Mouse (Mus musculus) heart, embryonic 12.5 days (tissue): ENCODE data around the gene Vipr2. TPM values are rescaled to one million over a fixed set of nuclear protein-coding genes. Genes with fewer than 3 reads are reported as not detected.

Experiments used
- ATAC-seq: fragments of 200-750 bp; cut with Nextera tagmentation; 2 replicates; pipeline ENCODE4 v1.8.0; 2017; ENCODE audit warnings: moderate TSS enrichment, moderate library complexity; ENCODE audit not compliant: insufficient number of reproducible peaks, low FRiP score
- H3K27ac ChIP-seq: fragments of 300-500 bp; sonication (generic); 2 replicates; pipeline ENCODE4 v1.5.1; 2016; ENCODE audit warnings: mild to moderate bottlenecking, moderate library complexity; ENCODE audit not compliant: poor library complexity, severe bottlenecking
- H3K27me3 ChIP-seq: fragments of 300-500 bp; sonication (generic); replicated peaks from 2 replicates; pipeline ENCODE4 v1.6.1; 2016; ENCODE audit warnings: mild to moderate bottlenecking, moderate library complexity
- H3K36me3 ChIP-seq: fragments of 300-500 bp; sonication (generic); 2 replicates; pipeline ENCODE4 v1.6.1; 2016; ENCODE audit warnings: mild to moderate bottlenecking, moderate library complexity
- H3K4me1 ChIP-seq: fragments of 300-500 bp; sonication (generic); replicated peaks from 2 replicates; pipeline ENCODE4 v1.6.1; 2016; ENCODE audit warnings: mild to moderate bottlenecking
- H3K4me2 ChIP-seq: fragments of 300-500 bp; sonication (generic); 2 replicates; pipeline ENCODE4 v1.6.1; 2016; ENCODE audit warnings: mild to moderate bottlenecking, moderate library complexity
- H3K4me3 ChIP-seq: fragments of 300-500 bp; sonication (generic); 2 replicates; pipeline ENCODE4 v1.5.1; 2016; ENCODE audit warnings: mild to moderate bottlenecking
- H3K9ac ChIP-seq: fragments of 300-500 bp; sonication (generic); 2 replicates; pipeline ENCODE4 v1.6.1; 2016; ENCODE audit warnings: mild to moderate bottlenecking, moderate library complexity
- H3K9me3 ChIP-seq: fragments of 300-500 bp; sonication (generic); replicated peaks from 2 replicates; pipeline ENCODE4 v1.6.1; 2016; ENCODE audit warnings: mild to moderate bottlenecking, moderate library complexity
- WGBS: fragments of 180-500 bp; shearing (Covaris S2); methylation state at CpG from one replicate; pipeline ENCODE4 v1.1.7; 2016; 5-methylcytosine and 5-hydroxymethylcytosine counted together
- polyA plus RNA-seq: library from polyadenylated mRNA; unstranded; fragments of >200 nt; fragmentation: Nextera tagmentation; extraction: Ambion mirVana; gene quantifications from 2 replicates; pipeline ENCODE4 v1.2.1, GENCODE M21; 2016

The Vipr2 gene
- 0.70 and 1.2 TPM in 2 replicates for polyA plus RNA-seq

DNA sequence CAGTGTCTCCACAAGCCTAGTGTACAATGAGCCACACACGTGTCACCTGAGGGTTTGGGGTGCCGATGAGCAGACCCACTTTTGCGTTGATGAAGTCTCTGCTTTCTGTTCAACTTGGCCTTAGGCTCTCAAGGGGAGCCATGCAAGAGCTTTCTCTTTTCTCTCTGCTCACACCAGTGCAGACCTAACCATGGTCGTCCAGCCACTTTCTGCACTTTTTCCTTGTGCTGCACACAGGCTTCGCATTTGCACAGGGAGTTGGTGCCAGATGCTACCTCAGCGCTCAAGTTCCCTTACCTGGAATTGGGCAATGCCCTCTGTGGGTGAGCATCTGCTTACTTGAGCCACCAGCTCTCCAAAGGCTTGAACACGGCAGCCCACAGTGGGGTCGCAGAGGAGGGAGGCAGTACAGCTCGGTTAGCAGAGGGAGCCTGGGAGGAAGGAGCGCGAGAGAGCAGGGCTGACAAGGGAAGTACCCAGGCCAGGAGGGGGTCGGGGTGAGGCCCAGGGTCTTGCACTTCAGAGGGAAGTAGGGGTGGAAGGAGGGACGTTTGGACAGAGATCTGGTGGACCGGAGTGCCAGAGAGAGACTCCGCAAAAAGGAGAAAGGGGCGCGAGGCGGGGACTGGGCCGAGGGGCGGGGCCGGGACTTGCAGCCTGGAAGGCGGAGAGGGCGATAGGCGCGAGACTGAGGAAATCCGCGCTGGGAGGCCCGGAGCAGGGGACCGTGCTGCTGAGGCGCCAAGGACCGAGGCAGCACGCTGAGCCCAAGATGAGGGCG, at the start of gene Vipr2:
TSS of gene Vipr2 (plus strand) at position 653 of the 781 bp plus-strand sequence.
- Histone ChIP-seq H3K9me3 (no peaks in the 10 kb centered on the region), H3K27ac (no peak within 1 kb of the TSS), H3K27me3 (peaks cover 44% of the 10 kb centered on the region), H3K4me3 (peak within 1 kb of the TSS; percentile 57), H3K4me2 (peak within 1 kb of the TSS; percentile 94), H3K4me1 (peaks cover 2% of the 10 kb centered on the region; the same call in 1 of the 2 replicates), H3K9ac (peak within 1 kb of the TSS; percentile 62), H3K36me3 (no peaks in the 10 kb centered on the region)
- 6% methylated on average over 33 of the region's 33 CpGs for WGBS
- ATAC-seq: peak; percentile 83

DNA sequence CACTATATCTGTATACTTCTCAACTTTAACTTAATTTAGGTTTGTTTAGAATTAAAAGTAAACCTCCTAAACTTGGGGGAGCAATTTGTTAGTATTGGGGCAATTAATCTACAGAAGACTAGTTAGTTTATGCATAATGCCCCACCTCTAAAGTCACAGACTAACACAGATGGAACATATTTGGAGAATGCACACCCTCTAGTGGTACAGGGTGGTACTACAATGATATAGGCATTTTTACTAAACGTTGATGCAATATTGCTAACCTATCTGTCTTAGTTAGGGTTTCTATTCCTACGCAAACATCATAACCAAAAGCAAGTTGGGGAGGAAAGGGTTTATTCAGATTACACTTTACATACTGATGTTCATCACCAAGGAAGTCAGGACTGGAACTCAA, 49.4 kb upstream of the Vipr2 start:
- WGBS: 48% methylated on average over 2 of the region's 2 CpGs
- Histone ChIP-seq H3K9me3 (no peaks in the 10 kb centered on the region), H3K4me2 (no peak overlapping the region), H3K4me3 (no peak overlapping the region), H3K27me3 (no peaks in the 10 kb centered on the region), H3K9ac (no peak overlapping the region), H3K4me1 (no peaks in the 10 kb centered on the region), H3K36me3 (no peaks in the 10 kb centered on the region), H3K27ac (no peak overlapping the region)
- ATAC-seq: no peak

DNA sequence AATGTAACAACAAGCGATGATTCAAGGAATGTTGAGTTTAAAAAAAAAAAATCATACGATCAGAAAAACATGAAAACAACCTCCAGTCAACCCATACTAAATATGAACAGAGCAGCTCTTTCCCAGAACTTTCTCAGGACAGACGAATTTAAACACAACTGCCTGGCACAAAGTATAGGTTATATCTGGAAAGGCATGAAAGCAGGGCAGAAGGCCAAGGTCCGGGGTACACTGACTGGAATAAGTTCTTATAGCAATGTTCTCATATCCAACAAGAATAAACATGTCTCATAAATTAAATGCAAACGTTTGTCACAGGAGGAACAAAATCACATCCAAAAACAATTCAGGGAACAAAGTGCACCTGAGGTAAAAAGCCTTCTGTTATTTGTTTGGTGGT, 42.2 kb upstream of the Vipr2 start:
- Histone ChIP-seq H3K4me3 (no peak overlapping the region), H3K9me3 (peaks cover 10% of the 10 kb centered on the region), H3K27ac (no peak overlapping the region), H3K27me3 (no peaks in the 10 kb centered on the region), H3K9ac (no peak overlapping the region), H3K36me3 (no peaks in the 10 kb centered on the region), H3K4me2 (no peak overlapping the region), H3K4me1 (no peaks in the 10 kb centered on the region)
- no peak for ATAC-seq
- 58% methylated on average over 5 of the region's 5 CpGs for WGBS

DNA sequence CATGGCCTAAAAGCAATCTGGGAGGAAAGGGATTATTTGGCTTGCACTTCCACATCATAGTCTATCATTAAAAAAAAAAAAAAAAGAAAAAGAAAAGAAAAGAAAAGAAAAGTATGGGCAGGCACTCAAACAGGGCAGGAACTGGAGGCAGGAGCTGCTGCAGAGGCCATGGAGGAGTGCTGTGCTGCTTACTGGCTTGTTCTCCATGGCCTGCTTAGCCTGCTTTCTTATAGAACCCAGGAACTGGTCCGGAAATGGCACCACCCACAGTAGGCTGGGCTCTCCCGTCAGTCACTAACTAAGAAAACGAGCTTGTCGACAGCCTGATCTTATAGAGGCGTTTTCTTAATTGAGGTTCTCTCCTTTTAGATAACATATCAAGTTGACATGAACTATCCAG, 32.7 kb upstream of the Vipr2 start:
- 69% methylated on average over 5 of the region's 5 CpGs for WGBS
- ATAC-seq: no peak
- 0 out of 2 replicates have a peak, but pooled peaks cover 5% of the 10 kb centered on the region for H3K27me3 ChIP-seq

DNA sequence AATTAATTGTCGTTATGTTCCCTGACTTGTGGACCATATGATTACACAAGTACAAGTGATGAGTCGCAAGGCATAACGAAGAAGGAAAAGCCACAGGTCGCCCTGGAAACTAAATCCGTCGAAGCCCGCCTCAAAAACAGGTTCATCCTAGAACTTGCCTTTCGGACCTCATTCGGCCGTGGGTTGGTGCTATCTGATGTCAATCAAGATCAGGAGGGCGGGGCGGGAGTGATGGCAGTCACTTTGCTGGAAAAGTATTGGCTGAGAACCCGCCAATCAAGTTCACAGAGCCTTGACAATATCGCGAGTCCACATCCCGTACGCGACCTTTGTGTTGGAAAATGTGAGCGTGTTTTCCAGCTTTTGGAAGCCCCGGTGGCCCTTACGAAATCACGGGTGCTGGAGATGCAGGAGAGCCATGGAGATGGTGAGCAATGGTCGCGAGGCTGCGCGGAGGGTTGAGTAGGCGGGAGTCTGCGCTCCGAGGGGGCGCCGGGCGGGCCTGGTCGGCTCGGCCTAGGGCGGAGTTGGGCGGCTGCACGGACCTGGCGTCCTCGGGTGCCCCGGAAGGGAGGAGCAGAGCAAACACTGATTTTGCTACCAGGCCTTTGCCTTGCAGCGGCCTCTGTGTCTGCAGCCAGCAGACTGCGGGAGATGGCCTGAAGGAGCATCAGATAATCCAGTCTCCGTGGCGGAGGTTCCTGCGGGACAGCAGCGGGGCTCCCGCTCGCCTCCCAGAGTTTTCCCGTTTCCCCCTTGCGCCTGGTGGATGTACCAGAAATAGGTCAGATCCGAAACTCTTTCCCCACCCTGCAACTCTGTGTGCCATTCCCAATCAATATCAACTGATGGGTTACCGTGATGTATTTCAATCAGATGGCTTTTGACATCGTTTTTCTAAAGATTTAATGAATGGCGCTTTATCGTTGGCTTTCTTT, 29.8 kb upstream of the Vipr2 start, which contains the start of gene Zfp386:
TSS of gene Zfp386 (plus strand) at position 285 of the 938 bp plus-strand sequence.
- H3K9ac ChIP-seq: peak within 1 kb of the TSS; percentile 88
- WGBS: 1% methylated on average over 55 of the region's 55 CpGs
- peaks cover 11% of the 10 kb centered on the region for H3K4me1 ChIP-seq
- peak; percentile 99 for ATAC-seq
- H3K4me2 ChIP-seq: peak within 1 kb of the TSS; percentile 67
- peak within 1 kb of the TSS; percentile 84 for H3K27ac ChIP-seq
- H3K9me3 ChIP-seq: no peaks in the 10 kb centered on the region
- 0 out of 2 replicates have a peak, but pooled peaks cover 5% of the 10 kb centered on the region for H3K27me3 ChIP-seq
- 0 out of 2 replicates have a peak, but pooled peaks cover 8% of the 10 kb centered on the region for H3K36me3 ChIP-seq
- peak within 1 kb of the TSS; percentile 85 for H3K4me3 ChIP-seq

More for the DNA sequence above, 32.7 kb upstream of the Vipr2 start:
- no peaks in the 10 kb centered on the region for H3K9me3 ChIP-seq
- H3K4me3 ChIP-seq: no peak overlapping the region
- H3K4me1 ChIP-seq: peaks cover 11% of the 10 kb centered on the region
- 0 out of 2 replicates have a peak, but pooled peaks cover under 1% of the 10 kb centered on the region for H3K36me3 ChIP-seq
- no peak overlapping the region for H3K27ac ChIP-seq
- H3K9ac ChIP-seq: no peak overlapping the region
- no peak overlapping the region for H3K4me2 ChIP-seq

DNA sequence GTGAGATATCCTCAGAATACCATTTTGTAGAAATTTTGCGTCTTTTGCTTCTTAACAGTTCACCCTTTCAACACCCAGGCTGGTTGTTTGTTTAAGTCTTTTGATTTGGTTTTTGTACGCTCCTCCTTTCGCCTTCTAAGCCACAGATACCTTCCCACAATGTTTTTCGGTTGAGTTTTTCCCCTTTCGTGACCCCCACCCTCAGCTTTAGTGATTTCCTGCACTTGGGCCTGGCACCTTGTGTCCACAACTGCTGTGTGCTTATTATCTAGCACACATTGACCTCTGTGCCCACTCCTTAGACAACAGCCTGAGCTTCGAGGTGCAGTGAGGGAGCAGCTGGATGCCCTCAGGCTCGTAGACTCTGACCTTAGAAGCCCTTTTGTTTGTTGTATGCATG, 28.8 kb upstream of the Vipr2 start:
- Histone ChIP-seq H3K36me3 (0 out of 2 replicates have a peak, but pooled peaks cover 8% of the 10 kb centered on the region), H3K4me3 (peak overlapping the region; percentile 85), H3K9me3 (no peaks in the 10 kb centered on the region), H3K4me1 (peaks cover 11% of the 10 kb centered on the region), H3K27me3 (0 out of 2 replicates have a peak, but pooled peaks cover 5% of the 10 kb centered on the region), H3K4me2 (peak overlapping the region; percentile 67), H3K27ac (no peak overlapping the region), H3K9ac (peak overlapping the region; percentile 88; the same call in 1 of the 2 replicates)
- WGBS: 64% methylated on average over 7 of the region's 7 CpGs
- ATAC-seq: no peak

DNA sequence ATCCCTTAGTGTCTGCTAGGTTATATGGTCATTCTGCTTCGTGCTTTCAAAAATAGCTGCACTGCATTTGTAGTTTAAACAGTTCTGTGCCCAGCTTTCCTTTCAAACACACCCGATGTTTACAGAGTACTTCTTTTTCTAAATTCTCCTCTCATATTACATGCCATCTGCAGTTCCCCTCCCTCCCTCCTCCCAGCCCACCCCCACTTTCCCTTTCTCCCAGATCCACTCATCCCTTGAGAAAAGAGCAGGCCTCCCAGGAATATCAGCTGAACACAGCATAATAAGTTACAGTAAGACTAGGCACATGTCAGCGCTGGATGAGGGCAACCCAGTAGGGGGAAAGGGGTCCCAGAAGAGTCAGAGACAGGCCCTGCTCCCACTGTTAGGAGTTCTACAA, 28.3 kb upstream of the Vipr2 start:
- WGBS: 87% methylated on average over 3 of the region's 3 CpGs
- ATAC-seq: no peak
- Histone ChIP-seq H3K4me2 (no peak overlapping the region), H3K9me3 (no peaks in the 10 kb centered on the region), H3K27ac (no peak overlapping the region), H3K4me3 (no peak overlapping the region), H3K9ac (no peak overlapping the region), H3K36me3 (peaks cover 10% of the 10 kb centered on the region), H3K4me1 (peaks cover 11% of the 10 kb centered on the region), H3K27me3 (0 out of 2 replicates have a peak, but pooled peaks cover 5% of the 10 kb centered on the region)

DNA sequence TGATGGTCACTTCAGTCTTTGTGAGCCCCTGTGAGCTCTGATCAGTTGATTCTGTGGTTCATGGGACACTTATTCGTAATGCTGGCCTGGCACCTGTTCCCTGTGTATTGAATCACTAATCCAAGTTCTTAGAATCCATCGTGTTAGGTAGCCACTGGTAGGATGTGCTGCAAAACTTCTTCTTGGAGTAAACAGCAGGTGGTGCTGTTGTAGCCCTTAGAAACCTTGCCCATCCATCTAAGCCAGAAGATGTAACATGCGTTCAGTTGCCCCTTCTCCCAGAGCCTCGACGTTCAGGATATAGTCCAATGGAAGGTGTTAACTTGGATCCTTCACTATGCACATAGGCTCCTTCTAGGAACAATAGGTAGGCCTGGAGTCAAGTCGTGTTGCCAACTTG, 27.8 kb upstream of the Vipr2 start:
- Histone ChIP-seq H3K36me3 (peaks cover 14% of the 10 kb centered on the region), H3K4me1 (peaks cover 11% of the 10 kb centered on the region), H3K4me3 (no peak overlapping the region), H3K27me3 (0 out of 2 replicates have a peak, but pooled peaks cover 5% of the 10 kb centered on the region), H3K9me3 (no peaks in the 10 kb centered on the region), H3K27ac (no peak overlapping the region), H3K9ac (no peak overlapping the region), H3K4me2 (no peak overlapping the region)
- no peak for ATAC-seq
- WGBS: 83% methylated on average over 6 of the region's 6 CpGs

DNA sequence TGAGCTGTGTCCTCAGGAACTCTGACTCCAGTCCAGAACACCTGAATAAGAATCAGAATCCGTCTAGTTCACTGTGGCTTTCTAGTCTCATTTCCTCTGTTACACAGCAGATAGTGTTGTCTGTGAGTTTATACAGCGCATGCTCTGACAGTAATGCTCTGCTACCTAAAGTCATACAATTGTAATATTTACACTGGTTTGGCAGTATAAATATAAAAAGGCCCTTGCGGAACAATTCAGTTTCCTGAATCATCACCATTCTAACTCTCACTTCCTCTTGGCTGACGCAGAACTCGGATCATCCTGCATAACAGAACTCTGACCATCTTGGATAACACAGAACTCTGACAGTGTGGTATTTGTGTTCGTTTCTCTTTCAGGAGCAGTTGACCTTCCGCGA, 23.2 kb upstream of the Vipr2 start:
- 91% methylated on average over 8 of the region's 8 CpGs for WGBS
- no peaks in the 10 kb centered on the region; the same call in 1 of the 2 replicates for H3K9me3 ChIP-seq
- H3K27me3 ChIP-seq: no peaks in the 10 kb centered on the region
- H3K4me1 ChIP-seq: peaks cover 1% of the 10 kb centered on the region; the same call in 1 of the 2 replicates
- no peak overlapping the region for H3K4me2 ChIP-seq
- H3K27ac ChIP-seq: no peak overlapping the region
- H3K4me3 ChIP-seq: no peak overlapping the region
- peaks cover 48% of the 10 kb centered on the region for H3K36me3 ChIP-seq
- no peak overlapping the region for H3K9ac ChIP-seq
- no peak for ATAC-seq

DNA sequence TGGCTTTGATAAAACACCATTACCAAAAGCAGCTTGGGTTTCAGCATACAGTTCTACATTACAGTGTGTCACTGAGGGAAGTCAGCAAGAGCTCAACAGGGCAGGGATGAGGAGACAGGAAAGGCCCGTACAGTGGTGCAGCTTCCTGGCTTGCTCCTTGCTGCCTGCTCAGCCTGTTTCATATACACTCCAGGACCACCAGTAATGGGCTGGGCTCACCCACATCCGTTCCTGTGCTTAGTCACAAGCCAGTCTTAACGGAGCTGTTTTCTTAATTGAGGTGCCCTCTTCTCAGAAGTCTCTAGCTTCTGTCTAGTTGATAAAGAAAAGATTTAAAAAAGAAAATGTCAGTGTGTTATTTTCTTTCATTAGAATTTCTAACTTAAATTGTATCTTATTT, 21.4 kb upstream of the Vipr2 start:
- H3K4me1 ChIP-seq: no peaks in the 10 kb centered on the region
- H3K27me3 ChIP-seq: no peaks in the 10 kb centered on the region
- ATAC-seq: no peak
- WGBS: 88% methylated on average over 3 of the region's 3 CpGs
- peaks cover 55% of the 10 kb centered on the region for H3K36me3 ChIP-seq
- no peak overlapping the region for H3K27ac ChIP-seq
- no peak overlapping the region for H3K9ac ChIP-seq
- H3K4me3 ChIP-seq: no peak overlapping the region
- peaks cover 5% of the 10 kb centered on the region for H3K9me3 ChIP-seq
- no peak overlapping the region for H3K4me2 ChIP-seq
